ENCODE assay signal across 9 mouse cellular contexts in genomic region chr13:73765393-73765792, GRCm38 (mm10). TPM values are rescaled to one million over a fixed set of nuclear protein-coding genes. Genes with fewer than 3 reads are reported as not detected.
DNase-seq lines count a peak whose midpoint lies in the region; ATAC-seq and TF ChIP-seq lines count a peak whose summit lies in the region.
"Had no signal": no experiment of that assay in that cellular context is flagged by ENCODE, and none has a peak within 500 bp of the region (broad histone marks: within the 10 kb centered on the region; RNA-seq: fewer than 3 reads in every experiment).

No protein-coding gene starts in this region.

- no peak for TF ChIP-seq CTCF in liver, embryonic 14.5 days (IDR thresholded peaks at IDR 0.05; ENCODE audit: low read depth)

- H3K4me2 ChIP-seq in heart, embryonic 14.5 days (ENCODE audit: low read length): peak overlapping the region; percentile 93
- peak overlapping the region; percentile 86 for H3K4me2 ChIP-seq in forebrain, embryonic 14.5 days (ENCODE audit: low read length)
- peak overlapping the region; percentile 62 for H3K4me2 ChIP-seq in liver, embryonic 14.5 days (ENCODE audit: low read depth)

- peaks cover 6% of the 10 kb centered on the region; the same call in 1 of the 2 replicates for H3K36me3 ChIP-seq in heart, embryonic 14.5 days (ENCODE audit: control insufficient read depth, insufficient read depth, low read length)
- no peaks in the 10 kb centered on the region for H3K36me3 ChIP-seq in forebrain, embryonic 14.5 days (ENCODE audit: control insufficient read depth, insufficient read depth, low read length)
- H3K36me3 ChIP-seq in liver, embryonic 14.5 days (replicated peaks; ENCODE audit: control insufficient read depth, insufficient read depth, low read depth): no peaks in the 10 kb centered on the region

- H3K9me3 ChIP-seq in heart, embryonic 14.5 days (ENCODE audit: control insufficient read depth, low read length): no peaks in the 10 kb centered on the region
- H3K9me3 ChIP-seq in forebrain, embryonic 14.5 days (replicated peaks; ENCODE audit: control insufficient read depth, low read length): no peaks in the 10 kb centered on the region
- H3K9me3 ChIP-seq in liver, embryonic 14.5 days (ENCODE audit: control insufficient read depth, low read length): no peaks in the 10 kb centered on the region

- intact Hi-C loops in heart, postnatal 10 days (cut with DNase I): no loop called here

- WGBS in heart, embryonic 14.5 days: 46% methylated on average over 4 of the region's 4 CpGs
- 67% methylated on average over 4 of the region's 4 CpGs for WGBS in forebrain, embryonic 14.5 days
- WGBS in liver, embryonic 14.5 days (ENCODE audit: insufficient replicate concordance): 67% methylated on average over 4 of the region's 4 CpGs

- TF ChIP-seq EP300 in liver, embryonic 14.5 days (IDR thresholded peaks at IDR 0.05; ENCODE audit: low read depth): no peak

- H3K4me1 ChIP-seq in heart, embryonic 14.5 days (ENCODE audit: control insufficient read depth in 2 of 2, insufficient read depth in 2 of 2, low read length in 2 of 2): peaks cover 33 to 54% of the 10 kb centered on the region in 2 experiments
- H3K4me1 ChIP-seq in forebrain, embryonic 14.5 days (ENCODE audit: control insufficient read depth, insufficient read depth, low read length): peaks cover 8% of the 10 kb centered on the region; the same call in 1 of the 2 replicates
- peaks cover 0 to 27% of the 10 kb centered on the region in 2 experiments; a peak in 3 of 4 replicates for H3K4me1 ChIP-seq in liver, embryonic 14.5 days (replicated peaks; ENCODE audit: control insufficient read depth in 2 of 2, insufficient read depth in 2 of 2, low read length in 1 of 2)

- ATAC-seq in heart, embryonic 14.5 days (ENCODE audit: insufficient number of reproducible peaks, insufficient read depth, low FRiP score, low read depth): no peak
- no peak for ATAC-seq in forebrain, embryonic 14.5 days
- no peak for ATAC-seq in liver, embryonic 14.5 days (ENCODE audit: insufficient read depth)
- ATAC-seq in inflammation-experienced regulatory T-cells, adult 6 months: no peak

- peak overlapping the region; percentile 72 to 92 for H3K27ac ChIP-seq in heart, embryonic 14.5 days (replicated peaks in 1 of 2; ENCODE audit: control insufficient read depth in 1 of 2, insufficient read depth in 1 of 2, low read depth in 2 of 2, low read length in 2 of 2)
- no peak overlapping the region for H3K27ac ChIP-seq in forebrain, embryonic 14.5 days (ENCODE audit: low read depth, low read length)
- no peak overlapping the region for H3K27ac ChIP-seq in liver, embryonic 14.5 days

- no peak for DNase-seq in heart, postnatal 10 days
- peak; percentile 76 for DNase-seq in ES-CJ7 (ENCODE audit: low read depth, low spot score)
- DNase-seq in forebrain, embryonic 14.5 days (ENCODE audit: low spot score): no peak
- no peak for DNase-seq in liver, embryonic 14.5 days (ENCODE audit: low read depth in 3 of 3, low spot score in 3 of 3)
- no peak for DNase-seq in cerebellum, postnatal 25 days
- DNase-seq in urinary bladder, adult 18-20 months (ENCODE audit: low spot score in 2 of 2): no peak
- DNase-seq: thymus, adult 18-20 months had no signal

- no peaks in the 10 kb centered on the region for H3K27me3 ChIP-seq in heart, embryonic 14.5 days (ENCODE audit: control insufficient read depth, insufficient read depth, low read length)
- H3K27me3 ChIP-seq in forebrain, embryonic 14.5 days (replicated peaks; ENCODE audit: control insufficient read depth, insufficient read depth, low read length): no peaks in the 10 kb centered on the region
- H3K27me3 ChIP-seq in liver, embryonic 14.5 days (ENCODE audit: control insufficient read depth, insufficient read depth, low read length): no peaks in the 10 kb centered on the region

- peak overlapping the region; percentile 74 to 81 for H3K4me3 ChIP-seq in heart, embryonic 14.5 days (ENCODE audit: control insufficient read depth in 1 of 2, insufficient read depth in 1 of 2, low read depth in 1 of 2, low read length in 2 of 2)
- peak overlapping the region; percentile 68; the same call in 1 of the 2 replicates for H3K4me3 ChIP-seq in forebrain, embryonic 14.5 days (ENCODE audit: low read depth, low read length)
- no peak overlapping the region for H3K4me3 ChIP-seq in liver, embryonic 14.5 days (ENCODE audit: insufficient read depth in 1 of 2, low read depth in 2 of 2, low read length in 2 of 2)

- peak overlapping the region; percentile 94 for H3K9ac ChIP-seq in heart, embryonic 14.5 days (ENCODE audit: low read length)
- H3K9ac ChIP-seq in forebrain, embryonic 14.5 days (ENCODE audit: low read length): peak overlapping the region; percentile 77
- no peak overlapping the region for H3K9ac ChIP-seq in liver, embryonic 14.5 days (replicated peaks)

RNA-seq across cellular contexts. Expression of gene Slc12a7, which starts 32.5 kb away (rescaled TPM):
- polyA plus RNA-seq in heart, embryonic 14.5 days (2014; fragmentation: Nextera tagmentation; extraction: Ambion mirVana): 39.4 and 44.1 TPM in 2 replicates
- total RNA-seq in heart, postnatal 10 days (2021): 100 to 1,000 TPM; 160 to 180 TPM
- 14.5 and 16.6 TPM in 2 replicates for polyA plus RNA-seq in forebrain, embryonic 14.5 days (2014; fragmentation: Nextera tagmentation; extraction: Ambion mirVana)
- 9.2 and 9.9 TPM in 2 replicates for polyA plus RNA-seq in liver, embryonic 14.5 days (2012; rRNA removed)
- polyA plus RNA-seq in liver, embryonic 14.5 days (2014; fragmentation: Nextera tagmentation; extraction: Ambion mirVana): 7.8 and 9.8 TPM in 2 replicates
- polyA plus RNA-seq in inflammation-experienced regulatory T-cells, adult 6 months (2017; shearing (Covaris generic)): 10 to 100 TPM; 17.3 to 41.0 (median 40.8) TPM

Comparison
In these comparisons a context has a peak if more than half of its experiments do, and no peak if none do; other contexts are left out.
1. H3K27ac ChIP-seq: peak in heart, embryonic 14.5 days (2 of 2); none in forebrain, embryonic 14.5 days (single experiment) and liver, embryonic 14.5 days (single experiment).
2. H3K4me3 ChIP-seq: peak in heart, embryonic 14.5 days (2 of 2) and forebrain, embryonic 14.5 days (single experiment); none in liver, embryonic 14.5 days (0 of 2).
3. Peak in every context shown above with its lines, with median percentiles within 50 percentile points of each other: H3K4me2 ChIP-seq.